Mouse (Mus musculus): ENCODE measurements at regions not wholly inside any gene's neighbourhood (a gene's known extent, or its start where the extent isn't known, plus 50 kb on each side); places are given as distances from the start of the nearest gene placed in this dataset.
"Not testable (repeated sequence)": the region's sequence is repeated elsewhere in the genome, so short reads cannot be mapped to it uniquely, and the experiment has no call there.

- Histone ChIP-seq H3K27me3 (no peaks in the 10 kb centered on the region), H3K4me2 (replicated peaks) (no peak overlapping the region), H3K36me3 (no peaks in the 10 kb centered on the region), H3K9ac (no peak overlapping the region), H3K27ac (replicated peaks) (no peak overlapping the region), H3K9me3 (replicated peaks) (no peaks in the 10 kb centered on the region), H3K4me3 (replicated peaks) (no peak overlapping the region), H3K4me1 (no peaks in the 10 kb centered on the region)
- no peak for ATAC-seq (ENCODE audit: insufficient number of reproducible peaks, low FRiP score, low TSS enrichment, low read depth)
- WGBS: 73% methylated on average over 7 of the region's 7 CpGs
These were observed 96.2 kb upstream of the Smlr1 start for GRCm38 (mm10) chr10:25632306-25632705.

GRCm38 (mm10) chr10:25622585-25622984 lies 86.5 kb upstream of the Smlr1 start:
- H3K9ac ChIP-seq: no peak overlapping the region
- no peaks in the 10 kb centered on the region for H3K9me3 ChIP-seq (replicated peaks)
- H3K36me3 ChIP-seq: no peaks in the 10 kb centered on the region
- no peak overlapping the region for H3K4me3 ChIP-seq (replicated peaks)
- H3K4me1 ChIP-seq: no peaks in the 10 kb centered on the region
- H3K27me3 ChIP-seq: no peaks in the 10 kb centered on the region
- H3K4me2 ChIP-seq (replicated peaks): no peak overlapping the region
- H3K27ac ChIP-seq (replicated peaks): no peak overlapping the region
- WGBS: 57% methylated on average over 5 of the region's 5 CpGs
- ATAC-seq (ENCODE audit: insufficient number of reproducible peaks, low FRiP score, low TSS enrichment, low read depth): no peak

GRCm38 (mm10) chr10:25621747-25622134 lies 85.7 kb upstream of the Smlr1 start:
- H3K27ac ChIP-seq (replicated peaks); H3K4me3 ChIP-seq (replicated peaks); H3K27me3 ChIP-seq; H3K9ac ChIP-seq; H3K4me2 ChIP-seq (replicated peaks); H3K36me3 ChIP-seq; H3K9me3 ChIP-seq (replicated peaks); H3K4me1 ChIP-seq; ATAC-seq (ENCODE audit: insufficient number of reproducible peaks, low FRiP score, low TSS enrichment, low read depth): not testable (repeated sequence)
- WGBS: 68% methylated on average over 1 of the region's 1 CpGs

GRCm38 (mm10) chr10:25620939-25621746 lies 85.1 kb upstream of the Smlr1 start:
- 53% methylated on average over 10 of the region's 10 CpGs for WGBS
- no peak for ATAC-seq (ENCODE audit: insufficient number of reproducible peaks, low FRiP score, low TSS enrichment, low read depth)
- H3K9ac ChIP-seq: no peak overlapping the region
- no peaks in the 10 kb centered on the region for H3K27me3 ChIP-seq
- H3K27ac ChIP-seq (replicated peaks): no peak overlapping the region
- H3K36me3 ChIP-seq: no peaks in the 10 kb centered on the region
- H3K4me1 ChIP-seq: no peaks in the 10 kb centered on the region
- no peak overlapping the region for H3K4me3 ChIP-seq (replicated peaks)
- no peaks in the 10 kb centered on the region for H3K9me3 ChIP-seq (replicated peaks)
- H3K4me2 ChIP-seq (replicated peaks): no peak overlapping the region

GRCm38 (mm10) chr10:25619702-25620101 lies 83.6 kb upstream of the Smlr1 start:
- Histone ChIP-seq H3K27me3 (no peaks in the 10 kb centered on the region), H3K36me3 (no peaks in the 10 kb centered on the region), H3K27ac (replicated peaks) (no peak overlapping the region), H3K9ac (no peak overlapping the region), H3K4me1 (no peaks in the 10 kb centered on the region), H3K9me3 (replicated peaks) (no peaks in the 10 kb centered on the region), H3K4me2 (replicated peaks) (no peak overlapping the region), H3K4me3 (replicated peaks) (no peak overlapping the region)
- no peak for ATAC-seq (ENCODE audit: insufficient number of reproducible peaks, low FRiP score, low TSS enrichment, low read depth)
- WGBS: 85% methylated on average over 2 of the region's 2 CpGs

- H3K27me3 ChIP-seq: no peaks in the 10 kb centered on the region
- H3K27ac ChIP-seq (replicated peaks): no peak overlapping the region
- H3K4me3 ChIP-seq (replicated peaks): no peak overlapping the region
- H3K9ac ChIP-seq: no peak overlapping the region
- H3K4me2 ChIP-seq (replicated peaks): no peak overlapping the region
- no peak for ATAC-seq (ENCODE audit: insufficient number of reproducible peaks, low FRiP score, low TSS enrichment, low read depth)
- WGBS: 86% methylated on average over 2 of the region's 2 CpGs
- no peaks in the 10 kb centered on the region for H3K4me1 ChIP-seq
- H3K36me3 ChIP-seq: no peaks in the 10 kb centered on the region
- no peaks in the 10 kb centered on the region for H3K9me3 ChIP-seq (replicated peaks)
These were observed 65.4 kb upstream of the Smlr1 start for GRCm38 (mm10) chr10:25601471-25601870.

GRCm38 (mm10) chr10:25589316-25589645 lies 53.2 kb upstream of the Smlr1 start:
- WGBS: 86% methylated on average over 2 of the region's 2 CpGs
- no peak for ATAC-seq (ENCODE audit: insufficient number of reproducible peaks, low FRiP score, low TSS enrichment, low read depth)
- H3K36me3 ChIP-seq: no peaks in the 10 kb centered on the region

GRCm38 (mm10) chr10:25588611-25589315 lies 52.7 kb upstream of the Smlr1 start:
- no peak for ATAC-seq (ENCODE audit: insufficient number of reproducible peaks, low FRiP score, low TSS enrichment, low read depth)
- Histone ChIP-seq H3K27ac (replicated peaks) (no peak overlapping the region), H3K9me3 (replicated peaks) (no peaks in the 10 kb centered on the region), H3K4me1 (no peaks in the 10 kb centered on the region), H3K9ac (no peak overlapping the region), H3K4me3 (replicated peaks) (no peak overlapping the region), H3K36me3 (no peaks in the 10 kb centered on the region), H3K27me3 (no peaks in the 10 kb centered on the region), H3K4me2 (replicated peaks) (no peak overlapping the region)
- WGBS: 64% methylated on average over 12 of the region's 12 CpGs

More at GRCm38 (mm10) chr10:25589316-25589645, 53.2 kb upstream of the Smlr1 start:
- no peaks in the 10 kb centered on the region for H3K27me3 ChIP-seq
- H3K27ac ChIP-seq (replicated peaks): no peak overlapping the region
- no peak overlapping the region for H3K4me2 ChIP-seq (replicated peaks)
- H3K4me1 ChIP-seq: no peaks in the 10 kb centered on the region
- H3K9me3 ChIP-seq (replicated peaks): no peaks in the 10 kb centered on the region
- H3K9ac ChIP-seq: no peak overlapping the region
- no peak overlapping the region for H3K4me3 ChIP-seq (replicated peaks)
